Mouse (Mus musculus) adrenal gland, postnatal 4 days (tissue): ENCODE measurements around the gene Apom. TPM values are rescaled to one million over a fixed set of nuclear protein-coding genes. Genes with fewer than 3 reads are reported as not detected.

ENCODE experiments used
- DNase-seq, 2 experiments: peaks; one replicate each; pipeline ENCODE4 v3.0.0; 2021 to 2022; ENCODE audit warnings: low spot score in 2 of 2, mixed read lengths in 2 of 2
- long read RNA-seq, 2 experiments: library from polyadenylated mRNA; stranded (forward); transcript quantifications; one replicate each; pipeline ENCODE4 v2.0.0; 2021
- total RNA-seq, 2 experiments: library from RNA; stranded (reverse); gene quantifications; 2 replicates each; pipeline ENCODE4 v1.2.3; 2021

Gene Apom
- 10 to 100 TPM in 1 of 2 experiments, 1 to 10 TPM in 1; 6.9 to 54.4 TPM for total RNA-seq
- long read RNA-seq, experiment 1, transcript Apom-201 (6 exons, 1,013 nt) = major isoform, 73 of 81 reads
- long read RNA-seq, experiment 1, partial matches to known transcripts = 4 of 81 reads
- long read RNA-seq, experiment 1, other reads (novel, unspliced or antisense) = 4 of 81 reads
- long read RNA-seq, experiment 2, transcript Apom-201 (6 exons, 1,013 nt) = major isoform, 5 of 6 reads
- long read RNA-seq, experiment 2, partial matches to known transcripts = 0 of 6 reads
- long read RNA-seq, experiment 2, other reads (novel, unspliced or antisense) = 1 of 6 reads

- no peak for DNase-seq
Measured at GRCm38 (mm10) chr17:35131500-35132173, at the start of gene Apom. Apom (minus strand) TSS chr17:35132050.

- no peak for DNase-seq
Measured at GRCm38 (mm10) chr17:35180093-35180492, 48.2 kb upstream of the Apom start.

- DNase-seq = peak in 1 of 2 experiments; percentile 62
Measured at GRCm38 (mm10) chr17:35178528-35178927, 46.7 kb upstream of the Apom start.

DNA sequence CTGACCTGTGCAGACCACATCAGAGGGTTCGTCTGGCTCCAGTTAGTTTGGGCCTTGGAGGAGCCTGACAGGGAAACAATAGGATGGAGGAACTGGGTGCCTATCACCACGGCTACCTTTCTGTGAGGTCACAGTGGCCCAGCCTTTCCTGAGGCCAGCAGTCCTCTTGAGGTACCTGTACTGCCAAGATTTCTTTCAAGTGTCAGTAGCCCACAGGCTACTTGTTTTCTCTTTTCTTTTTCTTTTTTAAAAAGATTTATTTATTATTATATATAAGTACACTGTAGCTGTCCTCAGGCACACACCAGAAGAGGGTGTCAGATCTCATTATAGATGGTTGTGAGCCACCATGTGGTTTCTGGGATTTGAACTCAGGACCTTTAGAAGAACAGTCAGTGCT is 44.1 kb upstream of the Apom start, which contains the start of gene Aif1:
TSS of gene Aif1 (minus strand) at position 101 of the 400 bp plus-strand sequence.
- no peak for DNase-seq

DNA sequence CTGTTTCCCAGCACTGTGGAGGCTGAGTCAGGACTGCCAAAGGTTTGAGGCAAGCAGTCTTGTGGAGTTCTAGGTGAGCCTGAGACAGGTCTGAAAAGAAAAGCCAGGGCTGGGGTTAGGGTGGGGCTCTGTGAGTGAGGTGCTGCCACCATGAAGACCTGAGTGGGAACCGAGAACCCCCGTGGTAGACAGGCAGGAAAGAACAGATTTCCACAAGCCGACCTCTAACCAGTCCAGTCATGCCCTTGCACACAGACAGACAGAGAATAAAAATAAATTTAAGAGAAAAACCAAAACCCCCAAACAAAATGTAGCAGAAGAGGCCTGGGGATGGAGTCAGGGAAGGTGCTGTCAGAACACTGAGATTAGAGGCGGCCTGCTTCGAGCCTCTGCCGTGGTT is 43.5 kb upstream of the Apom start:
- no peak for DNase-seq

- no peak for DNase-seq
Measured at GRCm38 (mm10) chr17:35174201-35174977, 42.5 kb upstream of the Apom start.

DNA sequence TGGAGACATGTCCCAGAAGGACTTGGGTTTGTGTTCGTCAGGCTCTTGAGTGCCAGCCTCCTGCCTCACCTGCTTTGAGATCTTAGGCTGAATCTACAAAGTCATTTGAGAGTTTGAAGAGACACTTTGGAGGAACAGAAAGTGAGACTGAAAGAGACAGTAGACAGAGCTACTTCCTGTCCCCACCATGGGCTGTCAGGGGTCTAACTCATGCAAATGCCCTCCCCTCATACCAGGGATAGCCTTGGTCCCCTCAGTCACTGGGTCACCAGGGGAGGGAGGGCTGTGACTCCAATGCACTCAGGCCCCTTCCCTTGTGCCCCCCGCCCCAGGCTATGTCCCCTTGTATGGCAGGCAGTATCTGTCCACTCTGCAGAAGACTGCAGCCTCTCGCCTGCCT is 41.5 kb upstream of the Apom start:
- DNase-seq = no peak

DNA sequence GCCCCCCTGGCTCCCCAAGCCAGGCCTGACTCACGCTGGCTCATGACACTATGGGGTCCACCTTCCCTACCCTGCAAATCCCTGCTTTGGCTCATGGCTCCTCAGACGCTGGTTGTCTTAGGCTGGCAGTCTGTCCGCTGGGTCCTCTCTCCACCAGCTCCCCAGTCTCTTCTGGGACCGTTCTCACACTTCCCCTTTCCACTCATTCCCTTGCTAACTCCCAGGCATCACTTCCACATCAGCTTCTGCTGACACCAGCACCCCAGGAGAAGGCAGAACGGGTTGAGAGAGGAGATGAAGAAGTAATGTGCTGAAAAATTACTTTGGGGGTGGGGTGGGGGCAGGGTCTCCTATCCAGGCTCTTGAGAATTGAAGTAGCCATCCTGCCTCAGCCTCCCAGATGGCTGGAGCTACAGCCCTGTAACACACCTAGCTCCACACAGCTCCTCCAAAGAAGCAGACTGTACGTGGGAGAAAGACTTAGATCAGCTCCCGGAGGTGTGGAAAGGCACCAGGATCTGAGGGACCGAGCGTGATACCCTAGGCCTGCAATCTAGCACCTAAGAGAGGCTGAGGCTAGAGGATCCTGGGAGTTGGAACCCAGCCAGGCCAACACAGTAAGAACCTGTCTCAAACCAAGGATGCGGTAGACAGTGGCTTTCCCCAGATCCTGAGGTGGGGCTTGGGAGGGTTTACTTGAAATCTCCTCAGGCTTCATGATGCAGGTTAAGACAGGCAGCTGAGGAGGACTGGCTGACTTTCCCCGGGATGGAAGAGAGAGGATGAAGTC is 40.8 kb upstream of the Apom start:
- no peak for DNase-seq

GRCm38 (mm10) chr17:35168541-35169207 is 36.8 kb upstream of the Apom start:
- no peak for DNase-seq

DNA sequence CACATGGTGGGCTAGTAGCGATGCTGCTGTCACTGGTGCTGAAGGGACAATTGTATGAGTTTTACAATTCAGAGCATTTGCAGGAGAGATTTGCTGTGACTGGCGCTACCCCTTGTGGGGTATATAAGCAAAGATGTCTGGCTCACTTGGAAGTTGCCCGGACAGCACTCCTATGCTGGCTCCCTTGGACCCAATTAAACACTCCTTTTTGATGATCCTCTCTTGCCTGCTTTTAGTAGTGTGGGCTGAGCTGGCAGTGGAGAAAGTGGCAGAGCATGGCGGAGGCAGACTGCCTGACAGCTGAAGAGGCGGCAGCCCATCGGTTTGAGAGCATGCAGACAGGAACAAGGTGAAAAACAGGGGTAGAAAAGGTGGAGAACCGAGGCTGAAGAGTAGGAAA is 35.9 kb upstream of the Apom start:
- DNase-seq = no peak

GRCm38 (mm10) chr17:35166352-35167035 is 34.6 kb upstream of the Apom start:
- DNase-seq = no peak

GRCm38 (mm10) chr17:35165451-35166155 is 33.8 kb upstream of the Apom start:
- no peak for DNase-seq

GRCm38 (mm10) chr17:35164568-35165450 is 33.0 kb upstream of the Apom start, which contains the start of gene Prrc2a:
Prrc2a (minus strand) TSS chr17:35164897.
- DNase-seq = peak; percentile 88 to 96

DNA sequence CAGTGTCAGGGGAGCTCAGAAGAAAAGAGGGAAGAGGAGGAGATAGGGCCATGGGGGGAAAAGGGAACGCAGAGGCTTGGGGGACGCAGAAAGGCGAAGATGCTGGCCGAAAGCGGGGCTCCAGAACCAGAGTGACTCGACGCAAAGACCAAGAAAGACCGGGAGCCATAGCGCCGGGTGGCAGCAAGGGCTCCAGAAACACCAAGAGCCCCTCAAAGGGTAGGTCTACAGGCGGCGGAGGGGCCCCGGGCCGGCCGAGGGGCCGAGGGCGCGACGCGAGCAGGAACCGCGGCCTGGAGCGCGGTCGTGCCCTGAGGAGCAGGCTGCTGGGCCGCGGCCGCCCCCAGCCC is 32.3 kb upstream of the Apom start:
- no peak for DNase-seq

GRCm38 (mm10) chr17:35163326-35164081 is 31.7 kb upstream of the Apom start:
- DNase-seq = no peak

- no peak for DNase-seq
Measured at GRCm38 (mm10) chr17:35162730-35163129, 30.9 kb upstream of the Apom start.

DNA sequence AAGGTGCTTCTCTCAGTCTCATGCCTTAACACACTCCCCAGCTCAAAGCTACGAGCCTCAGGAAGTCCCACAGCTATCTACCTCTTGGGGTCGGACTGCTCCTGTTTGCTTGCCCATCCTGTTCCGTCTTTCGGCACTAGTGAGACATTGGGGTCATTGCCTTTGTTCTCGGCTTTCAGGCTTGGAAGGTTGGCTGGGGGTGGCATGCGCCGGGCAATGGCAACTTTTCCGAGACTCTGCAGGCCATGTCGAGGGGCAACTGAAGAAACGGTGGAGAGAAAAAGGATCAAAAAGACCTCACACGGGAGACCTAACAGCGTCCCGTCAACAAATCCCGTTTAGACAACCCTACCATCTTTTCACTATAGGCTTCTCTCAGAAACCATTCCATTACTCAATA is 30.3 kb upstream of the Apom start:
- no peak for DNase-seq

DNA sequence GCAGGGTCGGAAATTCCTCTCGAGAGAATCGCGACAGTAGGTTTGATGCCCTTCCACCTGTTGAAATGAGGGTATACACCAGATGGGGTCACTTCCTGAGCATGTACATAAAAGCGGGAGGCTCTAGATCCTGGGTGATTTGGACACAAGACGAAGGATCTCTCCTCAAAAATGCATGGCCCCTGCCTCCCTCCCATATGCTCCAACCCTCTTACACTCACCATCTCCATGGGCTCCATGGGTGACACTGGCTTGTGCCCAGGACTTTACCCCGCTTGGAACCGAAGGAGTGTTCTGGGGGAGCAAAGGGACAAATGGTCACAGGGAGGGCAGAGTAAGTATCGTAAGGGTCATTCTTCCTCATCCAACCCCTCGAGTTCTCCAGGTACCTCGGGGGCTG is 29.6 kb upstream of the Apom start:
- DNase-seq = no peak
